8 mouse cellular contexts compared by ENCODE assay signal in the genomic region with DNA sequence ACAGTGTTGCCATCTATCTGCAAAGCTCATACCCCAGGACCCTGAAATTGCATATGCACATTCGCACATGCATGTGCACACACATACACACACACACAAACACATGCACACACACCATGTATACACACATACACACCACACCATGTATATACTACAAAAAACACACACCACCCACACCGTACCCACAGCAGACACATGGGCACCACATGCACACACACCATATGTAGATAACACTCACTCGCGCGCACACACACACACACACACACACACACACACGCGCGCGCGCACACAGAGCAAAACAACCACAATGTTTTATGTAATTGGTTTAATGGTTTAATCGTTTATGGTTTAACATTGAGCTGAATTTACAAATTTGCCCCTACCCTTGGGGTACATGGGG.
DNase-seq lines count a peak whose midpoint lies in the region; ATAC-seq and TF ChIP-seq lines count a peak whose summit lies in the region.
"Had no signal": no experiment of that assay in that cellular context is flagged by ENCODE, and none has a peak within 500 bp of the region (broad histone marks: within the 10 kb centered on the region; RNA-seq: fewer than 3 reads in every experiment).

No protein-coding gene starts in this region.

- no peaks in the 10 kb centered on the region for H3K27me3 ChIP-seq in heart, postnatal 0 days (ENCODE audit: control insufficient read depth, insufficient read depth, low read length)
- H3K27me3 ChIP-seq in embryonic facial prominence, embryonic 13.5 days, result no peaks in the 10 kb centered on the region
- no peaks in the 10 kb centered on the region for H3K27me3 ChIP-seq in intestine, embryonic 16.5 days (replicated peaks; ENCODE audit: control insufficient read depth, insufficient read depth, low read length)

- peak overlapping the region; percentile 89 for H3K27ac ChIP-seq in heart, postnatal 0 days (ENCODE audit: low read depth)
- peak overlapping the region; percentile 45; the same call in 1 of the 2 replicates for H3K27ac ChIP-seq in brown adipose tissue, adult 24 weeks (replicated peaks; ENCODE audit: low read depth, low read length)
- peak overlapping the region; percentile 8; the same call in 1 of the 2 replicates for H3K27ac ChIP-seq in embryonic facial prominence, embryonic 13.5 days
- peak overlapping the region; percentile 30; the same call in 1 of the 2 replicates for H3K27ac ChIP-seq in intestine, embryonic 16.5 days (ENCODE audit: low read length)

- intact Hi-C loops in heart, postnatal 36 days (cut with DNase I), result no loop called here

- 93% methylated on average over 11 of the region's 11 CpGs for WGBS in heart, postnatal 0 days
- WGBS in embryonic facial prominence, embryonic 13.5 days, result 81% methylated on average over 11 of the region's 11 CpGs
- WGBS in intestine, embryonic 16.5 days, result 92% methylated on average over 11 of the region's 11 CpGs

- peak overlapping the region; percentile 41; the same call in 1 of the 2 replicates for H3K4me2 ChIP-seq in heart, postnatal 0 days (ENCODE audit: low read depth, low read length)
- H3K4me2 ChIP-seq in embryonic facial prominence, embryonic 13.5 days, result no peak overlapping the region
- H3K4me2 ChIP-seq in intestine, embryonic 16.5 days (ENCODE audit: low read depth, low read length), result no peak overlapping the region

- no peaks in the 10 kb centered on the region for H3K9me3 ChIP-seq in heart, postnatal 0 days (replicated peaks; ENCODE audit: control insufficient read depth, low read length)
- H3K9me3 ChIP-seq in embryonic facial prominence, embryonic 13.5 days, result no peaks in the 10 kb centered on the region
- no peaks in the 10 kb centered on the region for H3K9me3 ChIP-seq in intestine, embryonic 16.5 days (ENCODE audit: control insufficient read depth, low read length)

- TF ChIP-seq CTCF in heart, postnatal 0 days (IDR thresholded peaks at IDR 0.05; ENCODE audit: low read depth), result no peak

- ATAC-seq in heart, postnatal 0 days (ENCODE audit: insufficient read depth, low read depth), result peak; percentile 3; the same call in 1 of the 2 replicates
- peak; percentile 68 for ATAC-seq in embryonic facial prominence, embryonic 13.5 days (ENCODE audit: insufficient number of reproducible peaks, insufficient read depth, low FRiP score, low TSS enrichment, low read depth)
- ATAC-seq in intestine, embryonic 16.5 days, result 0 out of 2 replicates have a peak, but pooled peaks have one; percentile 32

- TF ChIP-seq EP300 in heart, postnatal 0 days (IDR thresholded peaks at IDR 0.05; ENCODE audit: low read depth), result no peak

- no peak overlapping the region for H3K4me3 ChIP-seq in heart, postnatal 0 days (ENCODE audit: low read depth, low read length)
- H3K4me3 ChIP-seq in brown adipose tissue, adult 24 weeks (ENCODE audit: insufficient read depth, low read depth, low read length), result no peak overlapping the region
- H3K4me3 ChIP-seq in embryonic facial prominence, embryonic 13.5 days, result no peak overlapping the region
- no peak overlapping the region for H3K4me3 ChIP-seq in intestine, embryonic 16.5 days (ENCODE audit: low read length)
- H3K4me3 ChIP-seq: myocyte had no signal

- H3K4me1 ChIP-seq in heart, postnatal 0 days (ENCODE audit: control insufficient read depth, insufficient read depth), result peaks cover 42% of the 10 kb centered on the region
- peaks cover 12% of the 10 kb centered on the region for H3K4me1 ChIP-seq in brown adipose tissue, adult 24 weeks (ENCODE audit: control insufficient read depth, insufficient read depth, insufficient read length, low read length)
- peaks cover 26% of the 10 kb centered on the region for H3K4me1 ChIP-seq in embryonic facial prominence, embryonic 13.5 days
- H3K4me1 ChIP-seq in intestine, embryonic 16.5 days (ENCODE audit: control insufficient read depth, insufficient read depth, low read length), result peaks cover 12% of the 10 kb centered on the region

- no peaks in the 10 kb centered on the region for H3K36me3 ChIP-seq in heart, postnatal 0 days (replicated peaks; ENCODE audit: control insufficient read depth, insufficient read depth, low read length)
- H3K36me3 ChIP-seq in embryonic facial prominence, embryonic 13.5 days, result no peaks in the 10 kb centered on the region
- H3K36me3 ChIP-seq in intestine, embryonic 16.5 days (ENCODE audit: control insufficient read depth, insufficient read depth, low read length), result no peaks in the 10 kb centered on the region

- no peak for DNase-seq in heart, postnatal 0 days (ENCODE audit: low spot score)
- no peak for DNase-seq in heart, postnatal 36 days
- no peak for DNase-seq in urinary bladder, adult 2 months (ENCODE audit: low spot score)
- DNase-seq in thymus, adult 18-20 months, result no peak

- no peak overlapping the region for H3K9ac ChIP-seq in heart, postnatal 0 days (replicated peaks; ENCODE audit: low read depth, low read length)
- no peak overlapping the region for H3K9ac ChIP-seq in embryonic facial prominence, embryonic 13.5 days
- H3K9ac ChIP-seq in intestine, embryonic 16.5 days (ENCODE audit: low read depth, low read length), result no peak overlapping the region

Comparison
In these comparisons a context has a peak if more than half of its experiments do, and no peak if none do; other contexts are left out.
1. ATAC-seq: peak in every context shown above with its lines; median percentile 68 in embryonic facial prominence, embryonic 13.5 days; 32 in intestine, embryonic 16.5 days; 3 in heart, postnatal 0 days.
2. H3K27ac ChIP-seq: peak in every context shown above with its lines; median percentile 89 in heart, postnatal 0 days; 45 in brown adipose tissue, adult 24 weeks; 30 in intestine, embryonic 16.5 days; 8 in embryonic facial prominence, embryonic 13.5 days.